10 mouse cellular contexts compared by ENCODE assay signal in the genomic region with DNA sequence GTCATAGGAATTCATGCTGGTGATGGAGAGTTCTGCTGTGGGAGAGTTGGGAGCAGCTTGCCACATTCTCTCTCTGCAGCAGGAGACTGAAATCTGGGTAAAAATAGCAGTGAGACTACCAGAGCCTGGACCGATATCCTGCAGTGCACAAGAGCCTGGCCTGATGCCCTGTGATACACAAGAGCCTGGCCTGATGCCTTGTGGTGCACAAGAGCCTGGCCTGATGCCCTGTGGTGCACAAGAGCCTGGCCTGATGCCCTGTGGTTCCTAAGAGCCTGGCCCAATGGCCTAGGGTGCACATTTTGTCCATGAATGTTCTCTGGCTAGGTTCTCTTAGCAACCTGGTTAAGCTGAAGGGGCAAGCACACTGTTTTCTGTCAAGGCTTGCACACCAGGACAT.
DNase-seq lines count a peak whose midpoint lies in the region; ATAC-seq lines count a peak whose summit lies in the region.
"Had no signal": no experiment of that assay in that cellular context is flagged by ENCODE, and none has a peak within 500 bp of the region (broad histone marks: within the 10 kb centered on the region; RNA-seq: fewer than 3 reads in every experiment).

No protein-coding gene starts in this region.

- H3K9ac ChIP-seq in hindbrain, embryonic 15.5 days, result no peak overlapping the region
- no peak overlapping the region for H3K9ac ChIP-seq in hindbrain, embryonic 13.5 days
- H3K9ac ChIP-seq: midbrain, embryonic 12.5 days had no signal

- peaks cover 3% of the 10 kb centered on the region; the same call in 1 of the 2 replicates for H3K4me1 ChIP-seq in hindbrain, embryonic 15.5 days (replicated peaks)
- peaks cover 10% of the 10 kb centered on the region; the same call in 1 of the 2 replicates for H3K4me1 ChIP-seq in hindbrain, embryonic 13.5 days (replicated peaks)
- H3K4me1 ChIP-seq in forebrain, embryonic 10.5 days, result no peaks in the 10 kb centered on the region
- H3K4me1 ChIP-seq: midbrain, embryonic 12.5 days had no signal

- H3K36me3 ChIP-seq in hindbrain, embryonic 15.5 days, result no peaks in the 10 kb centered on the region
- no peaks in the 10 kb centered on the region for H3K36me3 ChIP-seq in hindbrain, embryonic 13.5 days
- H3K36me3 ChIP-seq in forebrain, embryonic 10.5 days (replicated peaks), result no peaks in the 10 kb centered on the region
- H3K36me3 ChIP-seq: midbrain, embryonic 12.5 days had no signal

- peak; percentile 61; the same call in 1 of the 2 replicates for ATAC-seq in hindbrain, embryonic 15.5 days (ENCODE audit: low FRiP score, low read depth)
- no peak for ATAC-seq in hindbrain, embryonic 13.5 days (ENCODE audit: low FRiP score)

- no peaks in the 10 kb centered on the region for H3K27me3 ChIP-seq in hindbrain, embryonic 15.5 days
- H3K27me3 ChIP-seq in hindbrain, embryonic 13.5 days, result no peaks in the 10 kb centered on the region
- no peaks in the 10 kb centered on the region for H3K27me3 ChIP-seq in forebrain, embryonic 10.5 days (ENCODE audit: poor library complexity, severe bottlenecking)
- H3K27me3 ChIP-seq: midbrain, embryonic 12.5 days had no signal

- WGBS in hindbrain, embryonic 15.5 days, result 87% methylated on average over 1 of the region's 1 CpGs
- 85% methylated on average over 1 of the region's 1 CpGs for WGBS in hindbrain, embryonic 13.5 days
- 96% methylated on average over 1 of the region's 1 CpGs for WGBS in forebrain, embryonic 10.5 days

- no peaks in the 10 kb centered on the region for H3K9me3 ChIP-seq in hindbrain, embryonic 15.5 days
- no peaks in the 10 kb centered on the region for H3K9me3 ChIP-seq in hindbrain, embryonic 13.5 days
- H3K9me3 ChIP-seq in forebrain, embryonic 10.5 days, result no peaks in the 10 kb centered on the region
- H3K9me3 ChIP-seq: midbrain, embryonic 12.5 days had no signal

- no peak overlapping the region for H3K27ac ChIP-seq in hindbrain, embryonic 15.5 days (replicated peaks)
- no peak overlapping the region for H3K27ac ChIP-seq in hindbrain, embryonic 13.5 days
- H3K27ac ChIP-seq in forebrain, embryonic 10.5 days, result no peak overlapping the region
- H3K27ac ChIP-seq: kidney, postnatal 0 days; midbrain, embryonic 12.5 days had no signal

- no peak overlapping the region for H3K4me2 ChIP-seq in hindbrain, embryonic 15.5 days
- H3K4me2 ChIP-seq in hindbrain, embryonic 13.5 days, result no peak overlapping the region
- H3K4me2 ChIP-seq: midbrain, embryonic 12.5 days had no signal

- DNase-seq in adrenal gland, adult 2 months, result peak; percentile 58
- peak; percentile 33 to 36 for DNase-seq in frontal cortex, postnatal 25 days (ENCODE audit: low spot score in 2 of 2)
- peak; percentile 53 for DNase-seq in left cerebral cortex, adult 11 months (ENCODE audit: low spot score)
- DNase-seq in right cerebral cortex, postnatal 4 days, result peak; percentile 64
- no peak for DNase-seq in thymus, postnatal 10 days (ENCODE audit: low spot score in 2 of 2)
- no peak for DNase-seq in forebrain, embryonic 10.5 days (ENCODE audit: extremely low spot score, low spot score)

- H3K4me3 ChIP-seq in hindbrain, embryonic 15.5 days, result no peak overlapping the region
- H3K4me3 ChIP-seq in hindbrain, embryonic 13.5 days, result no peak overlapping the region
- no peak overlapping the region for H3K4me3 ChIP-seq in forebrain, embryonic 10.5 days
- H3K4me3 ChIP-seq: midbrain, embryonic 12.5 days had no signal

Comparison
In these comparisons a context has a peak if more than half of its experiments do, and no peak if none do; other contexts are left out.
1. DNase-seq: peak in adrenal gland, adult 2 months (single experiment), frontal cortex, postnatal 25 days (2 of 2), left cerebral cortex, adult 11 months (single experiment) and right cerebral cortex, postnatal 4 days (single experiment); none in thymus, postnatal 10 days (0 of 2) and forebrain, embryonic 10.5 days (single experiment).